Mouse (Mus musculus) bone marrow macrophage, adult 2 months (primary cell): ENCODE results near the gene Rec114.

Source experiments
- CTCF ChIP-seq: IDR thresholded peaks from 2 replicates; pipeline ENCODE4 v1.5.1; 2012; ENCODE audit warnings: low read depth, mild to moderate bottlenecking, low read length, moderate library complexity
- POLR2A ChIP-seq: IDR thresholded peaks from 2 replicates; pipeline ENCODE4 v1.6.1; 2012; ENCODE audit warnings: mild to moderate bottlenecking, low read depth, low read length, borderline replicate concordance

GRCm38 (mm10) chr9:58718964-58719363 lies 24.8 kb downstream of the Rec114 start:
- no peak for TF ChIP-seq CTCF
- no peak for TF ChIP-seq POLR2A
